Mouse (Mus musculus) megakaryocyte, embryonic 14.5 days (primary cell): Measurements from ENCODE around the gene Mpv17.

Source experiments
- FLI1 ChIP-seq: IDR thresholded peaks from 2 replicates; pipeline ENCODE4 v1.6.1; 2012; ENCODE audit warnings: low read length, inconsistent platforms, mixed read lengths
- GATA1 ChIP-seq: IDR thresholded peaks from 3 replicates; pipeline ENCODE4 v1.6.1; 2012; ENCODE audit warnings: mixed read lengths, low read length, inconsistent platforms, borderline replicate concordance

DNA sequence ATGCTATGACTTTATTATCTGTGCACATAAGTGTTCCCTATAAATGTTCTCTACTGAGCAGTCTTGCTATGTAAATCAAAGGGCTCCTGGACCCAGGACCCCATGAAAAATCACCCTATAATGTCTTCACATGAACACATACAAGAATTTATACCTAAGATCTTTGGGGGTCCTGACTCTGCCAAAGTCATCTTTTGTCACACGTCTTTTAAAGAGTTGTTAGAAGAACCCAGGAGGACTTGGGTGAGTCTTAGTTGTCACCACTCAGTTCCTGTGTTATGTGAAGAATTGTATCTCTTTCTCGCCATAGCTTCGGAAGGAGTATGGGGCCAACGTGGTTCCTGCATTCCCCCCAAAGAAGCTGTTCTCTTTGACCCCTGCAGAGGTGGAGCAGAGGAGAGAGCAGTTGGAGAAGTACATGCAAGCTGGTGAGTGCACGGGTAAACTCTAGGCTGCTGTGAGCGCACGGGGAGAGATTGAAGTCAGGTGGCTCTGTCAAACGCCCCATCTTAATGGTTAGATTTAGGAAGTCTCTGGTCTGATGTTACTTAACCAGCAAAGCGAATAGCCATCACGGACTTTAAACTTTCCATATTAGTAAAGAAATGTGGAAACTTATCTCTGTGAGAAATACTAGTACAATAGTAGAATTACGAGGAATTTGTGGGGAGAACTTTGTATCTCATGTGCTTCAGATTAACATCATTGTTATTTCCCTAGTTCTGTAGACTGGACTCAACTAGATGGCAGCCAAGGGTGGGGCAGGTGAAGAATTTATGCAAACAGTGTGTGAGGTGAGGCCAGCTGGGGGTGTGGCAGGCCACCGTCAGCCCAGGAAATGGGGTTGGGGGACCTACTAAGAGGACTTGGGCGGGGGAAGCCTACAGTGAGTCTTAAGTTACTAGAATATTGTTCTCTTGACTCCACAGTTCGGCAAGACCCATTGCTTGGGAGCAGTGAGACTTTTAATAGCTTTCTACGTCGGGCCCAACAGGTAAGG is 40.7 kb upstream of the Mpv17 start:
- TF ChIP-seq GATA1 (no peak), FLI1 (no peak)
